Mouse (Mus musculus) adrenal gland, adult 2 months (tissue): ENCODE measurements around the gene Ces1h. TPM values are rescaled to one million over a fixed set of nuclear protein-coding genes. Genes with fewer than 3 reads are reported as not detected.
A peak's percentile ranks its signal among the peaks of the same experiment; 100 is the strongest.
"Not testable (repeated sequence)": the region's sequence is repeated elsewhere in the genome, so short reads cannot be mapped to it uniquely, and the experiment has no call there.

ENCODE experiments used
- DNase-seq: peaks from one replicate; pipeline ENCODE4 v3.0.0; 2021
- long read RNA-seq: library from polyadenylated mRNA; stranded (forward); transcript quantifications from one replicate; pipeline ENCODE4 v2.0.0, GENCODE M21; 2021
- polyA plus RNA-seq: library from polyadenylated mRNA; depleted of rRNA; stranded (reverse); fragments of >200 nt; gene quantifications from 2 replicates; pipeline ENCODE4 v1.2.3, GENCODE M21; 2012; rRNA removed
- total RNA-seq, 2 experiments: library from RNA; stranded (reverse); gene quantifications; 2 replicates each; pipeline ENCODE4 v1.2.3; 2021

Ces1h gene
- total RNA-seq (not detected), polyA plus RNA-seq (not detected in 2 replicates)
- long read RNA-seq: 0 reads

- DNase-seq: no peak
Observed at GRCm38 (mm10) chr8:93379625-93380024, at the start of gene Ces1h. Gene Ces1h (minus strand): TSS chr8:93379725.

- no peak for DNase-seq
Observed at GRCm38 (mm10) chr8:93427195-93427594, 47.7 kb upstream of the Ces1h start.

GRCm38 (mm10) chr8:93415387-93415786 is 35.9 kb upstream of the Ces1h start:
- DNase-seq: no peak

- no peak for DNase-seq
Observed at GRCm38 (mm10) chr8:93408830-93409229, 29.3 kb upstream of the Ces1h start.

- no peak for DNase-seq
Observed at GRCm38 (mm10) chr8:93399698-93400097, 20.2 kb upstream of the Ces1h start.

- no peak for DNase-seq
Observed at GRCm38 (mm10) chr8:93398044-93398443, 18.5 kb upstream of the Ces1h start.

GRCm38 (mm10) chr8:93394079-93394619 is 14.6 kb upstream of the Ces1h start:
- not testable (repeated sequence) for DNase-seq

GRCm38 (mm10) chr8:93369481-93369880 is 10.0 kb downstream of the Ces1h start:
- DNase-seq: no peak

- DNase-seq: no peak
Observed at GRCm38 (mm10) chr8:93360113-93360512, 19.4 kb downstream of the Ces1h start.

GRCm38 (mm10) chr8:93339531-93339930 is 40.0 kb downstream of the Ces1h start:
- no peak for DNase-seq

GRCm38 (mm10) chr8:93337207-93337606 is 42.3 kb downstream of the Ces1h start, which contains the start of gene Ces1g:
Gene Ces1g (minus strand): TSS chr8:93337308.
- no peak for DNase-seq

GRCm38 (mm10) chr8:93332703-93333102 is 46.8 kb downstream of the Ces1h start:
- peak; percentile 31 for DNase-seq

GRCm38 (mm10) chr8:93331151-93331550 is 48.4 kb downstream of the Ces1h start:
- DNase-seq: no peak

GRCm38 (mm10) chr8:93325123-93325522 is 54.4 kb downstream of the Ces1h start:
- DNase-seq: no peak

GRCm38 (mm10) chr8:93317031-93317430 is 62.5 kb downstream of the Ces1h start:
- no peak for DNase-seq

- DNase-seq: no peak
Observed at GRCm38 (mm10) chr8:93315557-93315956, 64.0 kb downstream of the Ces1h start.

Other genes starting within 250 kb of the Ces1h start
- 1 to 10 TPM in 1 of 2 experiments, under 1 TPM in 1; 0.24 to 7.3 TPM for gene Ces1c, start 248.4 kb downstream of the Ces1h start, total RNA-seq
- 0.49 TPM in 1 of 2 replicates, not detected in the other for gene Ces1c, start 248.4 kb downstream of the Ces1h start, polyA plus RNA-seq
- gene Ces1d, start 181.9 kb downstream of the Ces1h start, total RNA-seq: 100 to 1,000 TPM; 306 to 500 TPM
- 28.0 and 49.4 TPM in 2 replicates for gene Ces1d, start 181.9 kb downstream of the Ces1h start, polyA plus RNA-seq
- under 1 TPM in 1 of 2 experiments, not detected in 1; 0.26 TPM for gene Ces1e, start 150.1 kb downstream of the Ces1h start, total RNA-seq
- not detected in 2 replicates for gene Ces1e, start 150.1 kb downstream of the Ces1h start, polyA plus RNA-seq
- 10 to 100 TPM; 18.4 to 50.5 TPM for gene Ces1f, start 100.0 kb downstream of the Ces1h start, total RNA-seq
- gene Ces1f, start 100.0 kb downstream of the Ces1h start, polyA plus RNA-seq: 2.7 and 5.3 TPM in 2 replicates
- gene Ces1g, start 42.4 kb downstream of the Ces1h start, total RNA-seq: under 1 TPM in 1 of 2 experiments, not detected in 1; 0.72 TPM
- 0.04 TPM in 1 of 2 replicates, not detected in the other for gene Ces1g, start 42.4 kb downstream of the Ces1h start, polyA plus RNA-seq
- gene Ces5a, start 156.1 kb upstream of the Ces1h start, total RNA-seq: not detected
- gene Ces5a, start 156.1 kb upstream of the Ces1h start, polyA plus RNA-seq: not detected in 2 replicates